Mouse (Mus musculus) forebrain, embryonic 14.5 days (tissue): ENCODE measurements around the gene Fbxo9. TPM values are rescaled to one million over a fixed set of nuclear protein-coding genes. Genes with fewer than 3 reads are reported as not detected.

Source experiments
- ATAC-seq: fragments of 200-750 bp; cut with Nextera tagmentation; 2 replicates; pipeline ENCODE4 v1.8.0; 2017; ENCODE audit warnings: mild to moderate bottlenecking, moderate library complexity
- DNase-seq: peaks from one replicate; pipeline ENCODE4 v3.0.0-alpha.2; 2015; ENCODE audit warnings: low spot score
- H3K27ac ChIP-seq: fragments of 300-500 bp; sonication (generic); 2 replicates; pipeline ENCODE4 v1.5.1; 2014; ENCODE audit warnings: low read depth, mild to moderate bottlenecking, control low read depth, low read length, moderate library complexity
- H3K27me3 ChIP-seq: fragments of 300-500 bp; sonication (generic); replicated peaks from 2 replicates; pipeline ENCODE4 v1.6.1; 2014; ENCODE audit warnings: low read length, control low read depth, mixed read lengths; ENCODE audit not compliant: control insufficient read depth, insufficient read depth
- H3K36me3 ChIP-seq: fragments of 300-500 bp; sonication (generic); 2 replicates; pipeline ENCODE4 v1.6.1; 2014; ENCODE audit warnings: low read length, control low read depth; ENCODE audit not compliant: control insufficient read depth, insufficient read depth
- H3K4me1 ChIP-seq: fragments of 300-500 bp; sonication (generic); 2 replicates; pipeline ENCODE4 v1.6.1; 2014; ENCODE audit warnings: antibody characterized with exemption, low read length, control low read depth; ENCODE audit not compliant: control insufficient read depth, insufficient read depth
- H3K4me2 ChIP-seq: fragments of 300-500 bp; sonication (generic); 2 replicates; pipeline ENCODE4 v1.6.1; 2014; ENCODE audit warnings: mild to moderate bottlenecking, control low read depth, low read length
- H3K4me3 ChIP-seq: fragments of 300-500 bp; sonication (generic); 2 replicates; pipeline ENCODE4 v1.5.1; 2014; ENCODE audit warnings: low read depth, low read length, control low read depth
- H3K9ac ChIP-seq: fragments of 300-500 bp; sonication (generic); 2 replicates; pipeline ENCODE4 v1.6.1; 2014; ENCODE audit warnings: mild to moderate bottlenecking, low read length, control low read depth, moderate library complexity
- H3K9me3 ChIP-seq: fragments of 300-500 bp; sonication (generic); replicated peaks from 2 replicates; pipeline ENCODE4 v1.6.1; 2016; ENCODE audit warnings: low read length, control low read depth, mixed read lengths; ENCODE audit not compliant: control insufficient read depth
- WGBS: fragments of 180-500 bp; shearing (Covaris S2); extraction: QIAGEN DNeasy Blood & Tissue Kit; methylation state at CpG from one replicate; pipeline ENCODE4 v1.1.7; 2014; 5-methylcytosine and 5-hydroxymethylcytosine counted together
- polyA plus RNA-seq: library from polyadenylated mRNA; unstranded; fragments of >200 nt; fragmentation: Nextera tagmentation; extraction: Ambion mirVana; gene quantifications from 2 replicates; pipeline ENCODE4 v1.2.1, GENCODE M21; 2014

Gene Fbxo9
- polyA plus RNA-seq, 1 experiment from 2014 or later: 50.3 TPM

- Histone ChIP-seq H3K4me3 (no peak overlapping the region), H3K36me3 (peaks cover 48% of the 10 kb centered on the region), H3K27ac (no peak overlapping the region), H3K9ac (no peak overlapping the region), H3K4me1 (no peaks in the 10 kb centered on the region), H3K27me3 (no peaks in the 10 kb centered on the region), H3K4me2 (no peak overlapping the region), H3K9me3 (no peaks in the 10 kb centered on the region)
- no peak for DNase-seq
- ATAC-seq: no peak
- 32% methylated on average over 7 of the region's 7 CpGs for WGBS
Observed at GRCm38 (mm10) chr9:78135658-78136057, 26.8 kb upstream of the Fbxo9 start.

- no peak overlapping the region for H3K4me2 ChIP-seq
- ATAC-seq (0 out of 2 replicates have a peak, but pooled peaks have one; percentile 29), DNase-seq (peak; percentile 12)
- H3K9me3 ChIP-seq: no peaks in the 10 kb centered on the region
- H3K4me3 ChIP-seq: no peak overlapping the region
- peaks cover 17% of the 10 kb centered on the region for H3K4me1 ChIP-seq
- WGBS: 27% methylated on average over 10 of the region's 10 CpGs
- no peaks in the 10 kb centered on the region for H3K27me3 ChIP-seq
- H3K36me3 ChIP-seq: peaks cover 14% of the 10 kb centered on the region
- H3K9ac ChIP-seq: no peak overlapping the region
- H3K27ac ChIP-seq: 0 out of 2 replicates have a peak overlapping the region, but pooled peaks have one; percentile 5
Observed at GRCm38 (mm10) chr9:78126643-78127042, 17.8 kb upstream of the Fbxo9 start.

GRCm38 (mm10) chr9:78126007-78126406, 17.1 kb upstream of the Fbxo9 start:
- DNase-seq: no peak
- H3K9me3 ChIP-seq: no peaks in the 10 kb centered on the region
- H3K4me3 ChIP-seq: no peak overlapping the region
- no peak overlapping the region for H3K27ac ChIP-seq
- no peaks in the 10 kb centered on the region for H3K27me3 ChIP-seq
- 65% methylated on average over 6 of the region's 6 CpGs for WGBS
- H3K4me1 ChIP-seq: peaks cover 17% of the 10 kb centered on the region
- H3K4me2 ChIP-seq: no peak overlapping the region
- ATAC-seq: peak; percentile 46; the same call in 1 of the 2 replicates
- no peak overlapping the region for H3K9ac ChIP-seq
- H3K36me3 ChIP-seq: peaks cover 9% of the 10 kb centered on the region

GRCm38 (mm10) chr9:78124297-78124696, 15.4 kb upstream of the Fbxo9 start:
- H3K36me3 ChIP-seq: peaks cover 6% of the 10 kb centered on the region; the same call in 1 of the 2 replicates
- 87% methylated on average over 6 of the region's 6 CpGs for WGBS

GRCm38 (mm10) chr9:78122939-78123712, 14.3 kb upstream of the Fbxo9 start:
- no peak overlapping the region for H3K4me3 ChIP-seq
- H3K4me1 ChIP-seq: peaks cover 15% of the 10 kb centered on the region
- ATAC-seq (no peak), DNase-seq (no peak)
- no peak overlapping the region for H3K27ac ChIP-seq
- H3K9ac ChIP-seq: no peak overlapping the region
- H3K9me3 ChIP-seq: no peaks in the 10 kb centered on the region
- H3K36me3 ChIP-seq: peaks cover 12% of the 10 kb centered on the region
- no peaks in the 10 kb centered on the region for H3K27me3 ChIP-seq
- H3K4me2 ChIP-seq: no peak overlapping the region
- 95% methylated on average over 7 of the region's 7 CpGs for WGBS

More at GRCm38 (mm10) chr9:78124297-78124696, 15.4 kb upstream of the Fbxo9 start:
- Histone ChIP-seq H3K27me3 (no peaks in the 10 kb centered on the region), H3K4me1 (peaks cover 15% of the 10 kb centered on the region), H3K9ac (no peak overlapping the region), H3K4me2 (no peak overlapping the region), H3K27ac (no peak overlapping the region), H3K4me3 (no peak overlapping the region), H3K9me3 (no peaks in the 10 kb centered on the region)
- DNase-seq: no peak
- ATAC-seq: no peak

- ATAC-seq (no peak), DNase-seq (no peak)
- Histone ChIP-seq H3K9me3 (no peaks in the 10 kb centered on the region), H3K36me3 (peaks cover 16% of the 10 kb centered on the region), H3K4me3 (no peak overlapping the region), H3K4me2 (no peak overlapping the region), H3K27me3 (no peaks in the 10 kb centered on the region), H3K9ac (no peak overlapping the region), H3K27ac (no peak overlapping the region), H3K4me1 (peaks cover 14% of the 10 kb centered on the region)
- WGBS: 85% methylated on average over 6 of the region's 6 CpGs
Observed at GRCm38 (mm10) chr9:78121985-78122384, 13.1 kb upstream of the Fbxo9 start.

- ATAC-seq (no peak), DNase-seq (no peak)
- Histone ChIP-seq H3K36me3 (peaks cover 16% of the 10 kb centered on the region), H3K9me3 (no peaks in the 10 kb centered on the region), H3K4me3 (no peak overlapping the region), H3K9ac (no peak overlapping the region), H3K27me3 (no peaks in the 10 kb centered on the region), H3K4me2 (no peak overlapping the region), H3K4me1 (peaks cover 8% of the 10 kb centered on the region), H3K27ac (no peak overlapping the region)
- WGBS: 89% methylated on average over 8 of the region's 8 CpGs
Observed at GRCm38 (mm10) chr9:78121358-78121757, 12.5 kb upstream of the Fbxo9 start.

- WGBS: 98% methylated on average over 2 of the region's 2 CpGs
- peaks cover 9% of the 10 kb centered on the region for H3K36me3 ChIP-seq
- no peak overlapping the region for H3K9ac ChIP-seq
- H3K9me3 ChIP-seq: no peaks in the 10 kb centered on the region
- ATAC-seq (no peak), DNase-seq (no peak)
- H3K4me1 ChIP-seq: peaks cover 20% of the 10 kb centered on the region
- no peak overlapping the region for H3K4me3 ChIP-seq
- no peaks in the 10 kb centered on the region for H3K27me3 ChIP-seq
- H3K27ac ChIP-seq: no peak overlapping the region
- no peak overlapping the region for H3K4me2 ChIP-seq
Observed at GRCm38 (mm10) chr9:78117690-78118089, 8.8 kb upstream of the Fbxo9 start.

- Histone ChIP-seq H3K4me3 (no peak overlapping the region), H3K27ac (no peak overlapping the region), H3K4me2 (no peak overlapping the region), H3K9ac (no peak overlapping the region), H3K36me3 (peaks cover 9% of the 10 kb centered on the region), H3K9me3 (no peaks in the 10 kb centered on the region), H3K4me1 (peaks cover 20% of the 10 kb centered on the region), H3K27me3 (no peaks in the 10 kb centered on the region)
- DNase-seq (no peak), ATAC-seq (no peak)
- WGBS: 97% methylated on average over 9 of the region's 9 CpGs
Observed at GRCm38 (mm10) chr9:78115746-78116145, 6.9 kb upstream of the Fbxo9 start.
